Mouse (Mus musculus) hindbrain, embryonic 11.5 days (tissue): ENCODE results near the gene Isoc2a. TPM values are rescaled to one million over a fixed set of nuclear protein-coding genes. Genes with fewer than 3 reads are reported as not detected.

ENCODE experiments used
- ATAC-seq: fragments of 200-750 bp; cut with Nextera tagmentation; 2 replicates; pipeline ENCODE4 v1.8.0; 2017; ENCODE audit warnings: mild to moderate bottlenecking, moderate TSS enrichment, moderate library complexity; ENCODE audit not compliant: low FRiP score
- DNase-seq: peaks from one replicate; pipeline ENCODE4 v3.0.0-alpha.2; 2015; ENCODE audit warnings: low spot score
- H3K27ac ChIP-seq: fragments of 300-500 bp; sonication (generic); 2 replicates; pipeline ENCODE4 v1.5.1; 2014; ENCODE audit warnings: mild to moderate bottlenecking, low read depth, low read length
- H3K27me3 ChIP-seq: fragments of 300-500 bp; sonication (generic); 2 replicates; pipeline ENCODE4 v1.6.1; 2014; ENCODE audit warnings: mild to moderate bottlenecking, low read length, moderate library complexity, mixed read lengths; ENCODE audit not compliant: control insufficient read depth, insufficient read depth
- H3K36me3 ChIP-seq: fragments of 300-500 bp; sonication (generic); 2 replicates; pipeline ENCODE4 v1.6.1; 2014; ENCODE audit warnings: mild to moderate bottlenecking, low read length, moderate library complexity, mixed read lengths; ENCODE audit not compliant: control insufficient read depth, insufficient read depth
- H3K4me1 ChIP-seq: fragments of 300-500 bp; sonication (generic); replicated peaks from 2 replicates; pipeline ENCODE4 v1.6.1; 2014; ENCODE audit warnings: low read length, mixed read lengths; ENCODE audit not compliant: control insufficient read depth, insufficient read depth
- H3K4me2 ChIP-seq: fragments of 300-500 bp; sonication (generic); replicated peaks from 2 replicates; pipeline ENCODE4 v1.6.1; 2014; ENCODE audit warnings: mild to moderate bottlenecking, low read depth, low read length
- H3K4me3 ChIP-seq: fragments of 300-500 bp; sonication (generic); 2 replicates; pipeline ENCODE4 v1.5.1; 2014; ENCODE audit warnings: low read depth, low read length
- H3K9ac ChIP-seq: fragments of 300-500 bp; sonication (generic); 2 replicates; pipeline ENCODE4 v1.6.1; 2014; ENCODE audit warnings: low read depth, low read length
- H3K9me3 ChIP-seq: fragments of 300-500 bp; sonication (generic); 2 replicates; pipeline ENCODE4 v1.6.1; 2016; ENCODE audit warnings: low read length; ENCODE audit not compliant: control insufficient read depth
- WGBS: fragments of 180-500 bp; shearing (Covaris S2); extraction: QIAGEN DNeasy Blood & Tissue Kit; methylation state at CpG from one replicate; pipeline ENCODE4 v1.1.7; 2014; 5-methylcytosine and 5-hydroxymethylcytosine counted together
- polyA plus RNA-seq: library from polyadenylated mRNA; unstranded; fragments of >200 nt; fragmentation: Nextera tagmentation; extraction: Ambion mirVana; gene quantifications from 2 replicates; pipeline ENCODE4 v1.2.1, GENCODE M21; 2014

Isoc2a gene
- polyA plus RNA-seq, 1 experiment from 2014 or later = 1.1 TPM

GRCm38 (mm10) chr7:4917494-4917893, 40.5 kb downstream of the Isoc2a start:
- Histone ChIP-seq H3K9ac (no peak overlapping the region), H3K27me3 (no peaks in the 10 kb centered on the region), H3K4me3 (no peak overlapping the region), H3K36me3 (0 out of 2 replicates have a peak, but pooled peaks cover 7% of the 10 kb centered on the region), H3K27ac (no peak overlapping the region), H3K4me1 (peaks cover 9% of the 10 kb centered on the region), H3K4me2 (no peak overlapping the region), H3K9me3 (no peaks in the 10 kb centered on the region)
- ATAC-seq = no peak
- WGBS = 96% methylated on average over 2 of the region's 2 CpGs
- DNase-seq = no peak

GRCm38 (mm10) chr7:4918681-4919080, 41.7 kb downstream of the Isoc2a start:
- no peak overlapping the region for H3K4me2 ChIP-seq
- H3K27me3 ChIP-seq = no peaks in the 10 kb centered on the region
- H3K4me1 ChIP-seq = peaks cover 15% of the 10 kb centered on the region
- WGBS = 91% methylated on average over 15 of the region's 15 CpGs
- no peak overlapping the region for H3K4me3 ChIP-seq
- H3K9ac ChIP-seq = no peak overlapping the region
- 0 out of 2 replicates have a peak, but pooled peaks cover 7% of the 10 kb centered on the region for H3K36me3 ChIP-seq
- no peaks in the 10 kb centered on the region for H3K9me3 ChIP-seq
- H3K27ac ChIP-seq = no peak overlapping the region
- no peak for DNase-seq
- ATAC-seq = no peak

DNA sequence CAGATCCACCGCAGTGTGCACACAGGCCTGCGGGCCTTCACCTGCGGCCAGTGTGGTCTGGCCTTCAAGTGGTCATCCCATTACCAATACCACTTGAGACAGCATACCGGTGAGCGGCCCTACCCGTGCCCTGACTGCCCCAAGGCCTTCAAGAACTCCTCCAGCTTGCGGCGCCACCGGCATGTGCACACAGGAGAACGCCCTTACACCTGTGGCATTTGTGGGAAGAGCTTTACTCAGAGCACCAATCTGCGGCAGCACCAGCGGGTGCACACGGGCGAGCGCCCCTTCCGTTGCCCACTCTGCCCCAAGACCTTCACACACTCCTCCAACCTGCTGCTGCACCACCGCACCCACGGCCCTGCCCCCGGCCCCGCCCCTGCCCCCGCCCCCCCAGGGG, 42.1 kb downstream of the Isoc2a start:
- Histone ChIP-seq H3K27ac (no peak overlapping the region), H3K9me3 (no peaks in the 10 kb centered on the region), H3K27me3 (no peaks in the 10 kb centered on the region), H3K4me1 (peaks cover 20% of the 10 kb centered on the region), H3K9ac (no peak overlapping the region), H3K4me2 (no peak overlapping the region), H3K36me3 (0 out of 2 replicates have a peak, but pooled peaks cover 7% of the 10 kb centered on the region), H3K4me3 (no peak overlapping the region)
- 86% methylated on average over 20 of the region's 21 CpGs for WGBS
- no peak for ATAC-seq
- DNase-seq = no peak

DNA sequence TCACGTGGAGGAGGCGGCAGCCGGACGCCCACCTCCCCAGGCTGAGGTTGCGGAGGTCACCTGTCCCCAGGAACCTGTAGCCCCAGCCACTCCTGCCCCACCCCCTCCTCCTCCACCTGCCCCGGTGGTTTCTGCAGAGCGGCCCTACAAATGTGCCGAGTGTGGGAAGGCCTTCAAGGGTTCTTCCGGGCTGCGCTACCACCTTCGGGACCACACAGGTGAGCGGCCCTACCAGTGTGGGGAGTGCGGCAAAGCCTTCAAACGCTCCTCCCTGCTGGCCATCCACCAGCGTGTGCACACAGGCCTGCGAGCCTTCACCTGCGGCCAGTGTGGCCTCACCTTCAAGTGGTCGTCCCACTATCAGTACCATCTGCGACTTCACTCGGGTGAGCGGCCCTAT, 43.0 kb downstream of the Isoc2a start:
- no peak overlapping the region for H3K9ac ChIP-seq
- ATAC-seq = no peak
- H3K27ac ChIP-seq = no peak overlapping the region
- no peak for DNase-seq
- peaks cover 22% of the 10 kb centered on the region for H3K4me1 ChIP-seq
- H3K27me3 ChIP-seq = no peaks in the 10 kb centered on the region
- H3K36me3 ChIP-seq = 0 out of 2 replicates have a peak, but pooled peaks cover 7% of the 10 kb centered on the region
- WGBS = 95% methylated on average over 19 of the region's 21 CpGs
- H3K4me3 ChIP-seq = no peak overlapping the region
- no peaks in the 10 kb centered on the region for H3K9me3 ChIP-seq
- H3K4me2 ChIP-seq = no peak overlapping the region

DNA sequence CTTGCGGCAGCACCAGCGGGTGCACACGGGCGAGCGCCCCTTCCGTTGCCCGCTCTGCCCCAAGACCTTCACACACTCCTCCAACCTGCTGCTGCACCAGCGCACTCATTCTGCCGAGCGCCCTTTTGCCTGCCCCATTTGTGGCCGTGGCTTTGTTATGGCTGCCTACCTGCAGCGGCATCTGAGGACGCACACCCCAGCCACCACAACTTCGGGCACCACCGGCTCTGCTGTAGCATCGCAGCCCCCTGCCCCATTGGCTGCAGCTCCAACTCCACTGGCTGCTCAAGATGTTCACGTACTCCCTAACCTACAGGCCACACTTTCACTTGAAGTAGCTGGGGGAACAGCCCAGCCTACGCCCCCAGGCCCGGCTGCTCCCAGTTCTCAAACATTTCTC, 43.5 kb downstream of the Isoc2a start:
- Histone ChIP-seq H3K4me2 (no peak overlapping the region), H3K27me3 (no peaks in the 10 kb centered on the region), H3K9ac (no peak overlapping the region), H3K27ac (no peak overlapping the region), H3K36me3 (0 out of 2 replicates have a peak, but pooled peaks cover 7% of the 10 kb centered on the region), H3K9me3 (no peaks in the 10 kb centered on the region), H3K4me3 (no peak overlapping the region), H3K4me1 (peaks cover 27% of the 10 kb centered on the region)
- ATAC-seq (no peak), DNase-seq (no peak)
- WGBS = 92% methylated on average over 19 of the region's 19 CpGs

DNA sequence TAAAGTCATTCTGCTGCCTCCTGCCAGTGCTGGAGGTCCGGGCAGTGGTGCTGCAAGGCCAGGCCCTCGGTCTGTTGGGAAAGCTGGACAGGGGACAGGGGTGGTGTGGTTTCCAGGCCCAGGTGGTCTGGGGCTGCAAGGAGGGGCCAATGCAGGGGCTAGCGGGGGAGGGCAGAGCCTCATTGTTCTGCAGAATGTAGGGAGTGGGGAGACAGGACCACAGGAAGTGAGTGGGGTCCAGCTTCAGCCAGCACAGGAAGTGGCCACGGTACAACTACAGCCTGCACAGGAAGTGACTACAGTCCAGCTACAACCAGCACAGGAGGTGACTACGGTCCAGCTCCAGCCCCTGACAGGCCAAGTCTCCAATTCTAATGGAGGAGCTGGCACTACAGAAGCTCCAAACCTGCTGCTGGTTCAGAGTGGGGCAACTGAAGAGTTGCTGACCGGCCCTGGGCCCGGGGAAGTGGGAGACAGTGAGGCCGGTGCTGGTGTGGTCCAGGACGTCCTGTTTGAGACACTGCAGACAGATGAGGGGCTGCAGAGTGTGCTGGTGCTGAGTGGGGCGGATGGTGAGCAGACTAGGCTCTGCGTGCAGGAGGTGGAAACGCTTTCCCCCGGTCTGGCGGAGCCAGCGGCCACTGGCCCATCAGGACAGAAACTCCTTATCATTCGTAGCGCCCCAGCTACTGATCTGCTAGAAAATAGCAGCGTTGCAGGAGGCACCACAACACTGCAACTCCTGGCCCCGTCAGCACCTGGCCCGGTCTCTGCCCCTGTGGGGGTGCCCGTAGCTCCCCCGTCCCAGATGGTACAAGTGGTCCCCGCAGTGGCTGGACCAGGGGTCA, 44.2 kb downstream of the Isoc2a start:
- Histone ChIP-seq H3K9me3 (no peaks in the 10 kb centered on the region), H3K36me3 (0 out of 2 replicates have a peak, but pooled peaks cover 7% of the 10 kb centered on the region), H3K4me2 (0 out of 2 replicates have a peak overlapping the region, but pooled peaks have one; percentile 3), H3K27ac (peak overlapping the region; percentile 93), H3K4me3 (no peak overlapping the region), H3K4me1 (peaks cover 33% of the 10 kb centered on the region), H3K9ac (no peak overlapping the region), H3K27me3 (no peaks in the 10 kb centered on the region)
- 62% methylated on average over 23 of the region's 23 CpGs for WGBS
- DNase-seq (no peak), ATAC-seq (no peak)

- Histone ChIP-seq H3K9ac (peak within 1 kb of the TSS; percentile 55), H3K27me3 (no peaks in the 10 kb centered on the region), H3K4me3 (peak within 1 kb of the TSS; percentile 34), H3K27ac (peak within 1 kb of the TSS; percentile 93), H3K4me1 (peaks cover 29% of the 10 kb centered on the region), H3K9me3 (no peaks in the 10 kb centered on the region), H3K4me2 (peak within 1 kb of the TSS; percentile 84), H3K36me3 (0 out of 2 replicates have a peak, but pooled peaks cover 7% of the 10 kb centered on the region)
- ATAC-seq (no peak), DNase-seq (no peak)
- 38% methylated on average over 8 of the region's 8 CpGs for WGBS
These were observed 45.0 kb downstream of the Isoc2a start, which contains the start of gene Nat14 for GRCm38 (mm10) chr7:4921824-4922482. Gene Nat14, plus strand, starts transcription at chr7:4922028.

DNA sequence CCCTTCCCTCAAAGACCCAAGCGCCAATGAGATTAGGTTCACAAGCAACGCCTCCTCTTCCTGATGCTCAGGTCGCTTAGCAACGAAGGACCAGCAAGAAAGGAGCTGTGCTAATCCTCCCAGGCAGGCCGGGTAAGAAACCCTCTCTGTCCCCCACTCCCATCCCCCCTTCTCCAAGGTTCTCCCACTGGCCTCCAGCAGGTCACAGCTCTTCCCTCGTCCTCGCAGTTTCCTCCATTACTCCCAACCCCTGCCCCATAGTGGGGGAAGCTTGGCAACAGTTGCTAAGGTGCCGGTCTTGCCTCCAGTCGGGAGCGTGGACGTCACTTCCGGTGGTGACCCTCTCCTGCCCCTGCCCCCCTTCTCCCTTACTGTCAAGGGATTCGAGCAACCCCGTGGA, 45.6 kb downstream of the Isoc2a start:
- Histone ChIP-seq H3K9me3 (no peaks in the 10 kb centered on the region), H3K4me3 (peak overlapping the region; percentile 34), H3K4me2 (peak overlapping the region; percentile 84), H3K9ac (peak overlapping the region; percentile 55), H3K27ac (peak overlapping the region; percentile 93), H3K36me3 (0 out of 2 replicates have a peak, but pooled peaks cover 7% of the 10 kb centered on the region), H3K4me1 (peaks cover 29% of the 10 kb centered on the region), H3K27me3 (no peaks in the 10 kb centered on the region)
- 0% methylated on average over 14 of the region's 14 CpGs for WGBS
- peak; percentile 92 for DNase-seq
- ATAC-seq = peak; percentile 79
